Mouse (Mus musculus): ENCODE measurements around the gene Cdhr4.

The Cdhr4 gene

GRCm38 (mm10) chr9:107992197-107992596 is at the start of gene Cdhr4:
Cdhr4 (plus strand) TSS chr9:107992497.
- DNase-seq (ENCODE audit: low read depth) = no peak

- no peak for DNase-seq (ENCODE audit: low read depth)
These were observed 44.8 kb upstream of the Cdhr4 start for GRCm38 (mm10) chr9:107947241-107948194.

GRCm38 (mm10) chr9:107949184-107949921 is 42.9 kb upstream of the Cdhr4 start:
- no peak for DNase-seq (ENCODE audit: low read depth)

- DNase-seq (ENCODE audit: low read depth) = no peak
These were observed 42.4 kb upstream of the Cdhr4 start, which contains the start of gene Traip for GRCm38 (mm10) chr9:107949922-107950235. Traip (plus strand) TSS chr9:107950136.

- peak; percentile 91 for DNase-seq (ENCODE audit: low read depth)
These were observed 41.6 kb upstream of the Cdhr4 start for GRCm38 (mm10) chr9:107950460-107951355.

- peak; percentile 36 for DNase-seq (ENCODE audit: low read depth)
These were observed 36.5 kb upstream of the Cdhr4 start for GRCm38 (mm10) chr9:107955613-107956289.

- no peak for DNase-seq (ENCODE audit: low read depth)
These were observed 35.2 kb upstream of the Cdhr4 start for GRCm38 (mm10) chr9:107957141-107957540.

GRCm38 (mm10) chr9:107959896-107960295 is 32.4 kb upstream of the Cdhr4 start:
- no peak for DNase-seq (ENCODE audit: low read depth)

- peak; percentile 27 for DNase-seq (ENCODE audit: low read depth)
These were observed 31.4 kb upstream of the Cdhr4 start for GRCm38 (mm10) chr9:107960928-107961327.

- no peak for DNase-seq (ENCODE audit: low read depth)
These were observed 30.9 kb upstream of the Cdhr4 start for GRCm38 (mm10) chr9:107961351-107961762.

- DNase-seq (ENCODE audit: low read depth) = peak; percentile 36
These were observed 30.4 kb upstream of the Cdhr4 start for GRCm38 (mm10) chr9:107961881-107962280.

- no peak for DNase-seq (ENCODE audit: low read depth)
These were observed 29.4 kb upstream of the Cdhr4 start for GRCm38 (mm10) chr9:107962916-107963315.

- peak; percentile 86 for DNase-seq (ENCODE audit: low read depth)
These were observed 28.6 kb upstream of the Cdhr4 start for GRCm38 (mm10) chr9:107963700-107964099.

- no peak for DNase-seq (ENCODE audit: low read depth)
These were observed 27.6 kb upstream of the Cdhr4 start for GRCm38 (mm10) chr9:107964681-107965080.

- no peak for DNase-seq (ENCODE audit: low read depth)
These were observed 25.6 kb upstream of the Cdhr4 start for GRCm38 (mm10) chr9:107966676-107967075.

- no peak for DNase-seq (ENCODE audit: low read depth)
These were observed 24.9 kb upstream of the Cdhr4 start for GRCm38 (mm10) chr9:107967437-107967836.

GRCm38 (mm10) chr9:107968531-107968930 is 23.8 kb upstream of the Cdhr4 start:
- no peak for DNase-seq (ENCODE audit: low read depth)

GRCm38 (mm10) chr9:107970311-107970710 is 22.0 kb upstream of the Cdhr4 start:
- DNase-seq (ENCODE audit: low read depth) = no peak

GRCm38 (mm10) chr9:107971690-107972541 is 20.4 kb upstream of the Cdhr4 start:
- DNase-seq (ENCODE audit: low read depth) = peak; percentile 99

GRCm38 (mm10) chr9:107974491-107975171 is 17.7 kb upstream of the Cdhr4 start:
- peak; percentile 65 for DNase-seq (ENCODE audit: low read depth)
